Mouse (Mus musculus) lung, adult 2 months (tissue): ENCODE measurements around the gene Impdh2.
A peak's percentile ranks its signal among the peaks of the same experiment; 100 is the strongest.

Source experiments
- CTCF ChIP-seq: fragments of 200-500 bp; IDR thresholded peaks from 2 replicates; pipeline ENCODE4 v1.5.1; 2011; ENCODE audit warnings: mild to moderate bottlenecking, low read length, control low read depth; ENCODE audit not compliant: insufficient read depth
- POLR2A ChIP-seq: fragments of 200-500 bp; IDR thresholded peaks from 2 replicates; pipeline ENCODE4 v1.6.1; 2011; ENCODE audit warnings: low read depth, mild to moderate bottlenecking, control low read depth, low read length, borderline replicate concordance; ENCODE audit errors: extremely low read depth

GRCm38 (mm10) chr9:108560227-108560841 is at the start of gene Impdh2:
- TF ChIP-seq CTCF (no peak), POLR2A (peak; percentile 89; the same call in 1 of the 2 replicates)
